In genomic region chr1:73787224-73787623, GRCm38 (mm10) we compare ENCODE assay signal across 27 mouse cellular contexts.
DNase-seq lines count a peak whose midpoint lies in the region; ATAC-seq and TF ChIP-seq lines count a peak whose summit lies in the region.
"Had no signal": no experiment of that assay in that cellular context is flagged by ENCODE, and none has a peak within 500 bp of the region (broad histone marks: within the 10 kb centered on the region; RNA-seq: fewer than 3 reads in every experiment).

No protein-coding gene starts in this region.

- H3K9ac ChIP-seq in hindbrain, embryonic 11.5 days (ENCODE audit: low read depth, low read length) = no peak overlapping the region
- no peak overlapping the region for H3K9ac ChIP-seq in hindbrain, embryonic 13.5 days
- no peak overlapping the region for H3K9ac ChIP-seq in stomach, embryonic 14.5 days (replicated peaks; ENCODE audit: low read depth, low read length)
- H3K9ac ChIP-seq in stomach, postnatal 0 days (ENCODE audit: low read length) = no peak overlapping the region
- H3K9ac ChIP-seq: embryonic facial prominence, embryonic 12.5 days; liver, embryonic 12.5 days; liver, postnatal 0 days; neural tube, embryonic 15.5 days had no signal

- H3K4me2 ChIP-seq in hindbrain, embryonic 11.5 days (replicated peaks; ENCODE audit: low read depth, low read length) = no peak overlapping the region
- no peak overlapping the region for H3K4me2 ChIP-seq in hindbrain, embryonic 13.5 days
- H3K4me2 ChIP-seq in stomach, embryonic 14.5 days (replicated peaks; ENCODE audit: low read depth, low read length) = no peak overlapping the region
- H3K4me2 ChIP-seq in stomach, postnatal 0 days (replicated peaks; ENCODE audit: low read depth) = no peak overlapping the region
- H3K4me2 ChIP-seq: embryonic facial prominence, embryonic 12.5 days; heart, embryonic 11.5 days; liver, embryonic 12.5 days; neural tube, embryonic 15.5 days had no signal

- no peak for DNase-seq in gastrocnemius, adult 2 months
- DNase-seq in gastrocnemius, postnatal 25 days = no peak
- no peak for DNase-seq in hindbrain, embryonic 11.5 days (ENCODE audit: low spot score)
- DNase-seq in stomach, postnatal 0 days (ENCODE audit: low spot score) = no peak
- no peak for DNase-seq in thymus, postnatal 0 days (ENCODE audit: low spot score)
- DNase-seq: adrenal gland, postnatal 14 days; cerebellum, adult 11 months; cerebellum, adult 9-10 months; cerebellum, postnatal 36 days; kidney, adult 8-10 months; kidney, postnatal 4 days; liver, postnatal 0 days; lung, postnatal 4 days; right cerebral cortex, postnatal 25 days; spleen, adult 18-20 months; thymus, adult 2 months; thymus, postnatal 4 days had no signal

- 66% methylated on average over 7 of the region's 7 CpGs for WGBS in hindbrain, embryonic 11.5 days
- 71% methylated on average over 7 of the region's 7 CpGs for WGBS in hindbrain, embryonic 13.5 days
- WGBS in stomach, embryonic 14.5 days = 68% methylated on average over 7 of the region's 7 CpGs
- WGBS in stomach, postnatal 0 days = 57% methylated on average over 7 of the region's 7 CpGs

- TF ChIP-seq EP300 in stomach, postnatal 0 days (optimal IDR thresholded peaks at IDR 0.05) = no peak

- peak overlapping the region; percentile 20; the same call in 1 of the 2 replicates for H3K27ac ChIP-seq in gastrocnemius, adult 2 months
- peak overlapping the region; percentile 59; the same call in 1 of the 2 replicates for H3K27ac ChIP-seq in hindbrain, embryonic 11.5 days (ENCODE audit: low read depth, low read length)
- no peak overlapping the region for H3K27ac ChIP-seq in hindbrain, embryonic 13.5 days
- peak overlapping the region; percentile 55; the same call in 1 of the 2 replicates for H3K27ac ChIP-seq in stomach, embryonic 14.5 days (ENCODE audit: low read length)
- H3K27ac ChIP-seq in stomach, postnatal 0 days (replicated peaks) = no peak overlapping the region
- H3K27ac ChIP-seq: embryonic facial prominence, embryonic 12.5 days; kidney, postnatal 0 days; liver, embryonic 12.5 days; neural tube, embryonic 15.5 days had no signal

- no peaks in the 10 kb centered on the region for H3K27me3 ChIP-seq in hindbrain, embryonic 11.5 days (ENCODE audit: control insufficient read depth, insufficient read depth, low read length)
- no peaks in the 10 kb centered on the region for H3K27me3 ChIP-seq in hindbrain, embryonic 13.5 days
- no peaks in the 10 kb centered on the region for H3K27me3 ChIP-seq in stomach, embryonic 14.5 days (ENCODE audit: control insufficient read depth, insufficient read depth, low read length)
- H3K27me3 ChIP-seq in stomach, postnatal 0 days (ENCODE audit: control insufficient read depth, insufficient read depth, low read length) = no peaks in the 10 kb centered on the region
- H3K27me3 ChIP-seq: embryonic facial prominence, embryonic 12.5 days; liver, embryonic 12.5 days; megakaryocyte, embryonic 14.5 days; neural tube, embryonic 15.5 days had no signal

- no peaks in the 10 kb centered on the region for H3K9me3 ChIP-seq in hindbrain, embryonic 11.5 days (ENCODE audit: control insufficient read depth, low read length)
- H3K9me3 ChIP-seq in hindbrain, embryonic 13.5 days = no peaks in the 10 kb centered on the region
- no peaks in the 10 kb centered on the region for H3K9me3 ChIP-seq in stomach, embryonic 14.5 days (ENCODE audit: control insufficient read depth, low read depth, low read length)
- H3K9me3 ChIP-seq in stomach, postnatal 0 days (ENCODE audit: control insufficient read depth, low read length) = no peaks in the 10 kb centered on the region
- H3K9me3 ChIP-seq: embryonic facial prominence, embryonic 12.5 days; liver, embryonic 12.5 days; megakaryocyte, embryonic 14.5 days; neural tube, embryonic 15.5 days had no signal

- intact Hi-C loops in gastrocnemius, adult 2 months (cut with DNase I) = no loop called here

- no peak for TF ChIP-seq CTCF in gastrocnemius, adult 2 months (IDR thresholded peaks at IDR 0.05)
- no peak for TF ChIP-seq CTCF in stomach, postnatal 0 days (IDR thresholded peaks at IDR 0.05; ENCODE audit: low read depth)

- no peaks in the 10 kb centered on the region for H3K4me1 ChIP-seq in hindbrain, embryonic 11.5 days (replicated peaks; ENCODE audit: control insufficient read depth, insufficient read depth, low read length)
- H3K4me1 ChIP-seq in hindbrain, embryonic 13.5 days (replicated peaks) = peaks cover 3% of the 10 kb centered on the region; the same call in 1 of the 2 replicates
- no peaks in the 10 kb centered on the region for H3K4me1 ChIP-seq in stomach, embryonic 14.5 days (ENCODE audit: control insufficient read depth, insufficient read depth, low read length)
- H3K4me1 ChIP-seq in stomach, postnatal 0 days (replicated peaks; ENCODE audit: control insufficient read depth, insufficient read depth) = no peaks in the 10 kb centered on the region
- H3K4me1 ChIP-seq: embryonic facial prominence, embryonic 12.5 days; liver, embryonic 12.5 days; megakaryocyte, embryonic 14.5 days; neural tube, embryonic 15.5 days had no signal

- ATAC-seq in hindbrain, embryonic 11.5 days (ENCODE audit: low FRiP score) = no peak
- ATAC-seq in hindbrain, embryonic 13.5 days (ENCODE audit: low FRiP score) = no peak
- no peak for ATAC-seq in stomach, embryonic 14.5 days (ENCODE audit: insufficient number of reproducible peaks, insufficient read depth, low FRiP score, low read depth)
- no peak for ATAC-seq in stomach, postnatal 0 days (ENCODE audit: low FRiP score, low TSS enrichment)
- ATAC-seq: CD4-positive, CD25-positive, alpha-beta regulatory T cell, adult 4 months; intestine, embryonic 16.5 days; liver, embryonic 12.5 days; liver, postnatal 0 days had no signal

- no peak overlapping the region for H3K4me3 ChIP-seq in gastrocnemius, adult 2 months
- H3K4me3 ChIP-seq in hindbrain, embryonic 11.5 days (ENCODE audit: low read depth, low read length) = no peak overlapping the region
- H3K4me3 ChIP-seq in hindbrain, embryonic 13.5 days = no peak overlapping the region
- no peak overlapping the region for H3K4me3 ChIP-seq in stomach, embryonic 14.5 days (ENCODE audit: low read depth, low read length)
- H3K4me3 ChIP-seq in stomach, postnatal 0 days (ENCODE audit: low read depth, low read length) = no peak overlapping the region
- H3K4me3 ChIP-seq: embryonic facial prominence, embryonic 12.5 days; liver, embryonic 12.5 days; megakaryocyte, embryonic 14.5 days; neural tube, embryonic 15.5 days had no signal

- H3K36me3 ChIP-seq in hindbrain, embryonic 11.5 days (ENCODE audit: control insufficient read depth, insufficient read depth, low read length) = no peaks in the 10 kb centered on the region
- H3K36me3 ChIP-seq in hindbrain, embryonic 13.5 days = no peaks in the 10 kb centered on the region
- no peaks in the 10 kb centered on the region for H3K36me3 ChIP-seq in stomach, embryonic 14.5 days (ENCODE audit: control insufficient read depth, insufficient read depth, low read length)
- H3K36me3 ChIP-seq in stomach, postnatal 0 days (ENCODE audit: control insufficient read depth, insufficient read depth, low read length) = no peaks in the 10 kb centered on the region
- H3K36me3 ChIP-seq: embryonic facial prominence, embryonic 12.5 days; liver, embryonic 12.5 days; neural tube, embryonic 15.5 days had no signal

Comparison
In these comparisons a context has a peak if more than half of its experiments do, and no peak if none do; other contexts are left out.
1. H3K27ac ChIP-seq: peak in gastrocnemius, adult 2 months (single experiment), hindbrain, embryonic 11.5 days (single experiment) and stomach, embryonic 14.5 days (single experiment); none in hindbrain, embryonic 13.5 days (single experiment) and stomach, postnatal 0 days (single experiment).